Mouse (Mus musculus) stomach, postnatal 0 days (tissue): ENCODE results near the gene Hsf5.

ENCODE experiments used
- CTCF ChIP-seq: IDR thresholded peaks from 2 replicates; pipeline ENCODE4 v1.5.1; 2016; ENCODE audit warnings: antibody characterized with exemption, low read depth, mild to moderate bottlenecking, moderate library complexity
- EP300 ChIP-seq: optimal IDR thresholded peaks from 2 replicates; pipeline ENCODE3; 2016; ENCODE audit warnings: antibody characterized with exemption

DNA sequence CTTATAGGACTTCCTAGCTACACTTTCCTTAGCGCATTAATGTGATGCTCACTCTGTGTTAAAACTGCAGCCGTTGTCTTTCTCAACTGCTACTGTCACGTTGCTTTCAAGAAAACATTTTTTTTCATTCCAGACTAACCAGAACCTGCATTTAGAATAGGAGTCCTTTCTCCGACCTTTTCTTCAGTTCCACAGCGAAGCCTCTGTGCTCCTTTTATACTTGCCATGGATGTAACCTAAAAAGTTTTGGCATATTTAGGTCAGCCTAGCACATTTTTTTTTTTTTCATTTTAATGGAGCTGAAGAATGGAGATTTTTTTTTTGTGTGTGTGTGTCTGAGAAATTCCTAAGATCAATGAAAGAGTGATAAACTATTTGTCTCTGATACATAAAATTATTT lies 1.4 kb upstream of the Hsf5 start:
- TF ChIP-seq CTCF = no peak
- no peak for TF ChIP-seq EP300
